Mouse (Mus musculus): ENCODE data around the gene Ddx49. TPM values are rescaled to one million over a fixed set of nuclear protein-coding genes. Genes with fewer than 3 reads are reported as not detected.

Ddx49 gene
- polyA plus RNA-seq, 1 experiment from 2014 or later = 32.4 TPM

GRCm38 (mm10) chr8:70316511-70317504 lies 14.5 kb upstream of the Ddx49 start:
- Histone ChIP-seq H3K9me3 (replicated peaks) (no peaks in the 10 kb centered on the region), H3K27ac (no peak overlapping the region), H3K4me2 (peak overlapping the region; percentile 75), H3K36me3 (peaks cover 20% of the 10 kb centered on the region), H3K4me3 (replicated peaks) (peak overlapping the region; percentile 56), H3K9ac (no peak overlapping the region), H3K27me3 (peaks cover 44% of the 10 kb centered on the region), H3K4me1 (replicated peaks) (peaks cover 22% of the 10 kb centered on the region)
- peak; percentile 22; the same call in 1 of the 2 replicates for ATAC-seq (ENCODE audit: low read depth)
- DNase-seq = no peak
- 22% methylated on average over 15 of the region's 15 CpGs for WGBS (ENCODE audit: insufficient replicate concordance)

GRCm38 (mm10) chr8:70315624-70316510 lies 13.6 kb upstream of the Ddx49 start, which contains the start of gene Cers1:
TSS of gene Cers1 (plus strand) at chr8:70315775.
- peaks cover 22% of the 10 kb centered on the region for H3K4me1 ChIP-seq (replicated peaks)
- peaks cover 44% of the 10 kb centered on the region for H3K27me3 ChIP-seq
- peak within 1 kb of the TSS; percentile 75 for H3K4me2 ChIP-seq
- WGBS (ENCODE audit: insufficient replicate concordance) = 3% methylated on average over 66 of the region's 66 CpGs
- no peak within 1 kb of the TSS for H3K27ac ChIP-seq
- peak within 1 kb of the TSS; percentile 33 for H3K9ac ChIP-seq
- peaks cover 29% of the 10 kb centered on the region for H3K36me3 ChIP-seq
- DNase-seq (peak; percentile 33), ATAC-seq (ENCODE audit: low read depth) (peak; percentile 55)
- H3K4me3 ChIP-seq (replicated peaks) = peak within 1 kb of the TSS; percentile 56
- no peaks in the 10 kb centered on the region for H3K9me3 ChIP-seq (replicated peaks)

GRCm38 (mm10) chr8:70313399-70313798 lies 11.1 kb upstream of the Ddx49 start:
- Histone ChIP-seq H3K9ac (no peak overlapping the region), H3K9me3 (replicated peaks) (no peaks in the 10 kb centered on the region), H3K4me3 (replicated peaks) (no peak overlapping the region), H3K27me3 (peaks cover 37% of the 10 kb centered on the region), H3K4me1 (replicated peaks) (peaks cover 22% of the 10 kb centered on the region), H3K4me2 (no peak overlapping the region), H3K27ac (no peak overlapping the region), H3K36me3 (peaks cover 51% of the 10 kb centered on the region)
- WGBS (ENCODE audit: insufficient replicate concordance) = 73% methylated on average over 2 of the region's 2 CpGs
- no peak for DNase-seq
- no peak for ATAC-seq (ENCODE audit: low read depth)

- Histone ChIP-seq H3K4me2 (no peak overlapping the region), H3K36me3 (peaks cover 91% of the 10 kb centered on the region), H3K27ac (no peak overlapping the region), H3K27me3 (no peaks in the 10 kb centered on the region), H3K9me3 (replicated peaks) (no peaks in the 10 kb centered on the region), H3K4me3 (replicated peaks) (no peak overlapping the region), H3K9ac (no peak overlapping the region), H3K4me1 (replicated peaks) (peaks cover 2% of the 10 kb centered on the region)
- DNase-seq (no peak), ATAC-seq (ENCODE audit: low read depth) (no peak)
- WGBS (ENCODE audit: insufficient replicate concordance) = 39% methylated on average over 2 of the region's 2 CpGs
These were observed 7.0 kb upstream of the Ddx49 start for GRCm38 (mm10) chr8:70309311-70309710.

GRCm38 (mm10) chr8:70302901-70303300 lies 612 bp upstream of the Ddx49 start:
- peak; percentile 13; the same call in 1 of the 2 replicates for ATAC-seq (ENCODE audit: low read depth)
- no peaks in the 10 kb centered on the region for H3K27me3 ChIP-seq

GRCm38 (mm10) chr8:70300881-70301280 lies 1.4 kb downstream of the Ddx49 start:
- ATAC-seq (ENCODE audit: low read depth) (no peak), DNase-seq (no peak)
- Histone ChIP-seq H3K27ac (no peak overlapping the region), H3K4me3 (replicated peaks) (peak overlapping the region; percentile 90), H3K4me2 (peak overlapping the region; percentile 91), H3K9ac (peak overlapping the region; percentile 90), H3K27me3 (no peaks in the 10 kb centered on the region), H3K4me1 (replicated peaks) (peaks cover 34% of the 10 kb centered on the region), H3K9me3 (replicated peaks) (no peaks in the 10 kb centered on the region), H3K36me3 (peaks cover 60% of the 10 kb centered on the region)
- WGBS (ENCODE audit: insufficient replicate concordance) = 59% methylated on average over 3 of the region's 3 CpGs

More at GRCm38 (mm10) chr8:70302901-70303300, 612 bp upstream of the Ddx49 start:
- Histone ChIP-seq H3K4me2 (peak overlapping the region; percentile 91), H3K9ac (peak overlapping the region; percentile 90), H3K27ac (peak overlapping the region; percentile 74), H3K36me3 (peaks cover 59% of the 10 kb centered on the region), H3K4me3 (replicated peaks) (peak overlapping the region; percentile 90), H3K4me1 (replicated peaks) (peaks cover 34% of the 10 kb centered on the region), H3K9me3 (replicated peaks) (no peaks in the 10 kb centered on the region)
- 2% methylated on average over 16 of the region's 16 CpGs for WGBS (ENCODE audit: insufficient replicate concordance)
- DNase-seq = no peak

GRCm38 (mm10) chr8:70293988-70294405 lies 8.3 kb downstream of the Ddx49 start:
- DNase-seq (no peak), ATAC-seq (ENCODE audit: low read depth) (no peak)
- peaks cover 81% of the 10 kb centered on the region for H3K36me3 ChIP-seq
- H3K4me2 ChIP-seq = no peak overlapping the region
- H3K27ac ChIP-seq = no peak overlapping the region
- H3K9ac ChIP-seq = no peak overlapping the region
- 67% methylated on average over 5 of the region's 5 CpGs for WGBS (ENCODE audit: insufficient replicate concordance)
- H3K4me1 ChIP-seq (replicated peaks) = no peaks in the 10 kb centered on the region
- no peak overlapping the region for H3K4me3 ChIP-seq (replicated peaks)
- no peaks in the 10 kb centered on the region for H3K27me3 ChIP-seq
- H3K9me3 ChIP-seq (replicated peaks) = no peaks in the 10 kb centered on the region

GRCm38 (mm10) chr8:70286737-70287136 lies 15.6 kb downstream of the Ddx49 start:
- DNase-seq (no peak), ATAC-seq (ENCODE audit: low read depth) (no peak)
- Histone ChIP-seq H3K4me3 (replicated peaks) (no peak overlapping the region), H3K4me1 (replicated peaks) (peaks cover 21% of the 10 kb centered on the region), H3K4me2 (no peak overlapping the region), H3K27ac (no peak overlapping the region), H3K27me3 (peaks cover 10% of the 10 kb centered on the region; the same call in 1 of the 2 replicates), H3K9me3 (replicated peaks) (peaks cover 7% of the 10 kb centered on the region; the same call in 1 of the 2 replicates), H3K9ac (no peak overlapping the region), H3K36me3 (peaks cover 44% of the 10 kb centered on the region)
- WGBS (ENCODE audit: insufficient replicate concordance) = 76% methylated on average over 8 of the region's 8 CpGs

GRCm38 (mm10) chr8:70285304-70285703 lies 17.0 kb downstream of the Ddx49 start:
- Histone ChIP-seq H3K27me3 (peaks cover 10% of the 10 kb centered on the region; the same call in 1 of the 2 replicates), H3K4me2 (no peak overlapping the region), H3K9me3 (replicated peaks) (peaks cover 7% of the 10 kb centered on the region; the same call in 1 of the 2 replicates), H3K27ac (no peak overlapping the region), H3K4me1 (replicated peaks) (peaks cover 30% of the 10 kb centered on the region), H3K9ac (no peak overlapping the region), H3K36me3 (peaks cover 32% of the 10 kb centered on the region), H3K4me3 (replicated peaks) (no peak overlapping the region)
- no peak for DNase-seq
- 93% methylated on average over 15 of the region's 15 CpGs for WGBS (ENCODE audit: insufficient replicate concordance)
- ATAC-seq (ENCODE audit: low read depth) = no peak

- no peak overlapping the region for H3K27ac ChIP-seq
- ATAC-seq (ENCODE audit: low read depth) (no peak), DNase-seq (no peak)
- peaks cover 30% of the 10 kb centered on the region for H3K36me3 ChIP-seq
- WGBS (ENCODE audit: insufficient replicate concordance) = 61% methylated on average over 5 of the region's 5 CpGs
- H3K4me2 ChIP-seq = no peak overlapping the region
- H3K4me1 ChIP-seq (replicated peaks) = peaks cover 32% of the 10 kb centered on the region
- H3K9me3 ChIP-seq (replicated peaks) = peaks cover 7% of the 10 kb centered on the region; the same call in 1 of the 2 replicates
- H3K4me3 ChIP-seq (replicated peaks) = no peak overlapping the region
- no peak overlapping the region for H3K9ac ChIP-seq
- peaks cover 10% of the 10 kb centered on the region; the same call in 1 of the 2 replicates for H3K27me3 ChIP-seq
These were observed 17.9 kb downstream of the Ddx49 start for GRCm38 (mm10) chr8:70284421-70284820.

Data from liver, embryonic 13.5 days (tissue).